Mouse (Mus musculus) lung, embryonic 15.5 days (tissue): ENCODE data around the gene Prkar2a. TPM values are rescaled to one million over a fixed set of nuclear protein-coding genes. Genes with fewer than 3 reads are reported as not detected.

Source experiments
- ATAC-seq: fragments of 200-750 bp; cut with Nextera tagmentation; 2 replicates; pipeline ENCODE4 v1.8.0; 2017; ENCODE audit warnings: moderate number of reproducible peaks, borderline replicate concordance; ENCODE audit not compliant: low FRiP score, low TSS enrichment; ENCODE audit errors: extremely low read depth
- H3K27ac ChIP-seq: fragments of 300-500 bp; sonication (generic); 2 replicates; pipeline ENCODE4 v1.5.1; 2015; ENCODE audit warnings: moderate library complexity, mild to moderate bottlenecking, inconsistent platforms
- H3K27me3 ChIP-seq: fragments of 300-500 bp; sonication (generic); 2 replicates; pipeline ENCODE4 v1.6.1; 2015; ENCODE audit warnings: inconsistent platforms
- H3K36me3 ChIP-seq: fragments of 300-500 bp; sonication (generic); 2 replicates; pipeline ENCODE4 v1.6.1; 2015; ENCODE audit warnings: inconsistent platforms
- H3K4me1 ChIP-seq: fragments of 300-500 bp; sonication (generic); 2 replicates; pipeline ENCODE4 v1.6.1; 2015; ENCODE audit warnings: inconsistent platforms
- H3K4me2 ChIP-seq: fragments of 300-500 bp; sonication (generic); 2 replicates; pipeline ENCODE4 v1.6.1; 2015; ENCODE audit warnings: inconsistent platforms, mild to moderate bottlenecking, moderate library complexity
- H3K4me3 ChIP-seq: fragments of 300-500 bp; sonication (generic); 2 replicates; pipeline ENCODE4 v1.5.1; 2015; ENCODE audit warnings: mild to moderate bottlenecking, inconsistent platforms
- H3K9ac ChIP-seq: fragments of 300-500 bp; sonication (generic); 2 replicates; pipeline ENCODE4 v1.6.1; 2015; ENCODE audit warnings: inconsistent platforms
- H3K9me3 ChIP-seq: fragments of 300-500 bp; sonication (generic); 2 replicates; pipeline ENCODE4 v1.6.1; 2016; ENCODE audit warnings: inconsistent platforms
- WGBS: fragments of 180-500 bp; shearing (Covaris S2); methylation state at CpG from one replicate; pipeline ENCODE4 v1.1.7; 2015; 5-methylcytosine and 5-hydroxymethylcytosine counted together
- polyA plus RNA-seq: library from polyadenylated mRNA; unstranded; fragments of >200 nt; fragmentation: Nextera tagmentation; extraction: Ambion mirVana; gene quantifications from 2 replicates; pipeline ENCODE4 v1.2.1, GENCODE M21; 2015

The Prkar2a gene
- polyA plus RNA-seq, 1 experiment from 2014 or later = 24.5 TPM

DNA sequence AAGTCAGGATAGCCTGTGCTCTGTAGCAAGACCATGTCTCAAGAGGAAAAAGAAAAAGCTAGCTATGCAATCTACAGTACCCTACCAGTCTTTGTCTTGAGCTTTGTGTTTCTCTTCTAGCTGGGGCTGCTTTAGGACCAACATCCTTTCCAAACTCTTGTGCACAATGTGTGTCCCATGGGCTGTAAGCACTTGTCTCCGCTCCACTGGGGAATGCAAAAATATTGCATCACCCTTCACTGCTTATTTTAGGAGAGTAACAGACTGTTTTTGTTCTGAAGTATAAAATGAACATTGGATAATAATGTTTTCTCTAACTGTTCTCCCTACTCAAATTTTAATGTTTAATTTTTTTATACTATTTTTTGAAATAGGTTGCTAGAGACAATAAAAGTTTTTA, 97.4 kb downstream of the Prkar2a start:
- Histone ChIP-seq H3K27me3 (no peaks in the 10 kb centered on the region), H3K9me3 (no peaks in the 10 kb centered on the region), H3K36me3 (no peaks in the 10 kb centered on the region; the same call in 1 of the 2 replicates), H3K9ac (no peak overlapping the region), H3K4me2 (peak overlapping the region; percentile 59; the same call in 1 of the 2 replicates), H3K27ac (no peak overlapping the region), H3K4me3 (no peak overlapping the region), H3K4me1 (peaks cover 65% of the 10 kb centered on the region)
- WGBS = 61% methylated on average over 1 of the region's 1 CpGs
- no peak for ATAC-seq

DNA sequence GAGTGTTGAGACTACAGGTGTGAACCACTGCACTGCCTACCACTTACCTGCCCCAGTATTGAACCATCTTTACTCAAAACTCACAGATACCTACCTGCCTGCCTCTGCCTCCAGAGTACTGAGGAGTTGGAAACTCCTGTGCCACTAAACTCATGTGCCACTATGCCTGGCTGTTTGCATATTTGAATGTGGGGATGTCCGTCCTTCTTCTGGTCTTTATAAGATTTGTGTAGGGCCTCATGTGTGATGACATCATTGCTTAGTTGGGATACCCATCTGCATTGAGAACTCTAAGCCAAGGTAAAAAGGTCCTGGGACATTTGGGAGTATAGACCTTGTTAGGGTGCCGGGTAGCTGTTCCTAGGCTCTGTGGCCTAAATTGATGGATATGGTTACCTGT, 98.0 kb downstream of the Prkar2a start:
- Histone ChIP-seq H3K27me3 (no peaks in the 10 kb centered on the region), H3K9me3 (no peaks in the 10 kb centered on the region), H3K4me1 (peaks cover 61% of the 10 kb centered on the region), H3K36me3 (no peaks in the 10 kb centered on the region; the same call in 1 of the 2 replicates), H3K4me2 (no peak overlapping the region; the same call in 1 of the 2 replicates), H3K27ac (no peak overlapping the region), H3K9ac (no peak overlapping the region), H3K4me3 (no peak overlapping the region)
- ATAC-seq = no peak
- 79% methylated on average over 2 of the region's 2 CpGs for WGBS

DNA sequence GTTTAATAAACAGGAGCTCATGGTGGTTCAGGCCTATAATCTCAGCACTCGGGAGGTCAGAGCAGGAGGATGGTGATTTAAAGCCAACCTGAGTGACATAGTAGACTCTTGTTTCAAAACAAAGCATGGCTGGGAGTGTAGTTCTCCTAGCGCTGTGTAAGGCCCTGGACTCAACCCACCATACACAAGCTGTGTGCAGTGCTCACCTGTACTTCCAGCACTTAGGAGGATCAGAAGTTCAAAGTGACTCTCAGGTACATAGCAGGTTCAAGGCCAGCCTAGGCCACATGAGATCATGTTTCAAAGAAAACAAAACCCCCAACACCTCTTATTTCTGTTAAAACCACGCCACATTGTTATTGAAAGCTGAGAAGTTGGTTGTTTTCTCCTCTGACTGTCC, 99.6 kb downstream of the Prkar2a start:
- no peak for ATAC-seq
- Histone ChIP-seq H3K36me3 (no peaks in the 10 kb centered on the region; the same call in 1 of the 2 replicates), H3K27me3 (no peaks in the 10 kb centered on the region), H3K9ac (no peak overlapping the region), H3K27ac (no peak overlapping the region), H3K4me3 (no peak overlapping the region), H3K9me3 (no peaks in the 10 kb centered on the region), H3K4me2 (no peak overlapping the region), H3K4me1 (peaks cover 57% of the 10 kb centered on the region)
- WGBS = 58% methylated on average over 3 of the region's 3 CpGs

DNA sequence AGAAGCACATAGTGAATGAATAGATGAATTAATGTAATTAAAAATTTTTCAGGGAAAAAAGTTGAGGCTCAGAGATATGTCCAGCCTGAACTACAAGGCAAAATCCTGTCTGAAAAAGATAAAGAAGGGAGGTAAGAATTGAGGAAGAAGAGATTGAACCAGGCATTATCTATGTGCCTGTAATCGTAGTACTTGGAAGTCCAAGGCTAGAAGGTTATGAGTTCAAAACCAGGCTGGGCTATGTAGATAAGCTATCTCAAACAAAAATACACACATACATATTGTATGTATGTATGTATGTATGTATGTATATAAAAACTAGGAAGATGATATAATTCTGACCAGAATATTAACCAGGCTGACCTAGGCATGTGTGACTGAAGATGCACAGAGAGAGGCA, 103.2 kb downstream of the Prkar2a start:
- WGBS = 68% methylated on average over 1 of the region's 1 CpGs

DNA sequence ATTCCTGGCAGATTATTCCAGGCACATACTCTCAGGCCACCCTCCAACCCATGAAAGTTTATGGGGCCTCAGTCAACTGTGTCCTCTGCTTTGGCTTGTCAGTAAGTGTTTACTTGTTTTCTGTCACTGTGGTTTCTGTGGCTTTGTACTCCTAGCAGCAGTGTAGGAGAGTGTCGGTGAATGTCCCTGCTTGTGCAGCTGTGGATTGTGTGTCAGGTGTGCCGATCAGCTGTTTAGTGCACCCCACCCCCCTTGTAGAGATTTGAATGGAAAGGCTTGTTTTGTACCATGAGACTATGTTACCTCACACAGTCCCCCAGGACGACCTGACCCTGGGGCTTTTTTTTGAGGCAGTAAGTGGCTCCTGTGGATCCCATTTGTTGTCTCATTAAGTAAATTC, 103.6 kb downstream of the Prkar2a start:
- H3K27me3 ChIP-seq = no peaks in the 10 kb centered on the region
- no peaks in the 10 kb centered on the region for H3K9me3 ChIP-seq
- no peak for ATAC-seq
- H3K9ac ChIP-seq = no peak overlapping the region
- no peak overlapping the region for H3K4me2 ChIP-seq
- 47% methylated on average over 3 of the region's 3 CpGs for WGBS
- peaks cover 53% of the 10 kb centered on the region for H3K4me1 ChIP-seq
- peaks cover 19% of the 10 kb centered on the region for H3K36me3 ChIP-seq
- no peak overlapping the region for H3K27ac ChIP-seq
- H3K4me3 ChIP-seq = no peak overlapping the region

More for the DNA sequence above, 103.2 kb downstream of the Prkar2a start:
- H3K9me3 ChIP-seq = no peaks in the 10 kb centered on the region
- no peak for ATAC-seq
- peaks cover 57% of the 10 kb centered on the region for H3K4me1 ChIP-seq
- H3K4me2 ChIP-seq = no peak overlapping the region
- no peaks in the 10 kb centered on the region for H3K27me3 ChIP-seq
- peaks cover 15% of the 10 kb centered on the region for H3K36me3 ChIP-seq
- H3K9ac ChIP-seq = no peak overlapping the region
- no peak overlapping the region for H3K27ac ChIP-seq
- H3K4me3 ChIP-seq = no peak overlapping the region

DNA sequence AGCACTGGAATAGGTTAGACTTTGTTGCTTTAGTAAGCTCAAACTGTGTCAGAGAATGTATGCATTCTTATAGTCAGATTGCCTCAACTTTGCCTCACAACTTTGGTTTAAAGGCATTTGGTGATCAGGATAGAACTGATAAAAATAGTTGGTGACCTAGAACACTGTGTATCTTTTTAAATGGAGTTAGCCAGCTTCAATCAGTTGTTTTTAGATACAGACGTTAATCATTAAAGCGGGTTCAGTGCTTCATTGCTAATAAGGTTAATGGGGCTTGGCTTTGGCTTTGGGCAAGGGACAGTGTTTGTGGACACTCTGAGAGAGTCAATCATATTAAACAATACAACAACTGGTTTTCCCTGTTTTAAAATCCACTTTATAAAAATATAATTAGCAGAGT, 106.2 kb downstream of the Prkar2a start:
- Histone ChIP-seq H3K4me2 (no peak overlapping the region), H3K36me3 (peaks cover 42% of the 10 kb centered on the region), H3K27ac (no peak overlapping the region), H3K9me3 (no peaks in the 10 kb centered on the region), H3K27me3 (no peaks in the 10 kb centered on the region), H3K9ac (no peak overlapping the region), H3K4me1 (peaks cover 34% of the 10 kb centered on the region), H3K4me3 (no peak overlapping the region)
- ATAC-seq = no peak
- 73% methylated on average over 2 of the region's 2 CpGs for WGBS

DNA sequence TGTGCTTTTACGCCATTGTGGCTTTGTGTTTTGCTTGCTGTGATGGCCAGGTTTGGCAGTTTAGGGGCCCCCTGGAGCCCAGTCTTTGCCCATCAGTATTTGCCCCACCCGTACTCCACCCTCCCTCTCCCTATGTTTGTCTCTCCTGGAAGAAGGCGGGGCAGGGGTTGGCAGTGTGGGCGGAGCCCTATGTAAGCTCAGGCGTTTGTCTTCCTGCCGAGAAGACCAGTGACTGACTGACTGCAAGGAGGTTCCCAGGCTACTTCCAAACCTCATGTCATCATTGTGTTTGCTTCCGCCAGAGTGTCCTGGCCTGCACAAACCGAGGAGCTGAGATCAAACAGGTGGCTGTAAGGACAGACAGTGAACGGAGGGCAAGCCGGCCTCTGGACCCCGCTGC, 106.6 kb downstream of the Prkar2a start:
- peak; percentile 80; the same call in 1 of the 2 replicates for ATAC-seq
- Histone ChIP-seq H3K4me2 (peak overlapping the region; percentile 12; the same call in 1 of the 2 replicates), H3K9ac (no peak overlapping the region), H3K36me3 (peaks cover 45% of the 10 kb centered on the region), H3K27me3 (no peaks in the 10 kb centered on the region), H3K9me3 (no peaks in the 10 kb centered on the region), H3K4me3 (no peak overlapping the region), H3K4me1 (peaks cover 30% of the 10 kb centered on the region), H3K27ac (no peak overlapping the region)
- 30% methylated on average over 11 of the region's 11 CpGs for WGBS

DNA sequence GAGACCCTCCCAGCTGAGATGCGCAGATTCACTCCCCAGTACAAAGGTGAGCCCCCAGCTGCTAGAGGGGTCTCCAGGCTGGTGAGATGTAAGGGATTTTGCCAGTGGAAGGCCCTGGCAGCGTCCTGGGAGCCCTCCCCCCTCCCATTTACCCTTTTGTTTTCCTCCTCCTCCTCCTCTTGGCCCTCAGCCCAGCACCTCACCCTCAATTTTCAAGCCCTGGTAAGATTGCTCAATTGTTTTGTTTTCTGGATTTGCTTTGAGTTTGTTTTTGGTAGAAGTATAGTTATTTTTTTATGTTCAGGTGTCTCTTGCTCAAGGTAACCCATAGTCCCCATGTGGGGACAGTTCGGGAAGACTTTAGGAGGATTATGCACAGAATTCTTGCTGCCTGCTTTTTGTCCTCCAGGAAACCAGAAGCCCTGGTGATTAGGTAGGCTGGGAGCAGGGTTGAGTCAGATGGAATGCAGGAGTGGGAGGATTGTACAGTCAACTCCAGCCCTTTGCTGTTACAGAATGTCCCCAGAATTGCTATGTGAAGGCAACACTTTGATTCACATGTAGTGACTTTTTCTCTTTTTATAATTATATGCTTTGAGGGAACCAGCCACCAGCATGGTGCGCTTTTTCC, 107.4 kb downstream of the Prkar2a start:
- H3K4me1 ChIP-seq = peaks cover 27% of the 10 kb centered on the region
- ATAC-seq = peak; percentile 20; the same call in 1 of the 2 replicates
- H3K4me3 ChIP-seq = no peak overlapping the region
- no peak overlapping the region for H3K9ac ChIP-seq
- 75% methylated on average over 4 of the region's 4 CpGs for WGBS
- H3K36me3 ChIP-seq = peaks cover 52% of the 10 kb centered on the region
- H3K4me2 ChIP-seq = no peak overlapping the region
- no peaks in the 10 kb centered on the region for H3K27me3 ChIP-seq
- H3K9me3 ChIP-seq = no peaks in the 10 kb centered on the region
- no peak overlapping the region for H3K27ac ChIP-seq

DNA sequence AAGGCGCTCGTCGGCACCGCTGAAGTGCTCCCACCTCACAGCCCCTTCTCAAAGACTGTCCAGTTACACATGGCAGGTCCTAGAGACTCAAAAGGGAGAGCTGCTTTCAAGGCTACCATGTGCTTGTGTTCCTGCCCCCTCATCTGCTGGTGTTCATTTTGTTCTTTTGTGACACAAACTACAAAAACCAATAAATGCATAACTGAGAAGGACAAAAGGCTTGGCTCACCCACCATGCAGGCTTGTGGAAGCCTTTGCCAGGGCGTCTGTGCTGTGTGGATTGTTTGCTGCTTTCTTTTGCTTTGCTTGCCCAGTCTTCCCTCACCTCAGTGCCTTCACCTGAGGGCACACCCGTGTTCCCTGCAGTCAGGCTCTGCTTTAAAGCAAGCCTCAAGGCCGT, 108.4 kb downstream of the Prkar2a start:
- ATAC-seq = no peak
- no peaks in the 10 kb centered on the region for H3K27me3 ChIP-seq
- 84% methylated on average over 7 of the region's 7 CpGs for WGBS
- no peak overlapping the region for H3K27ac ChIP-seq
- no peak overlapping the region for H3K4me2 ChIP-seq
- H3K9ac ChIP-seq = no peak overlapping the region
- no peak overlapping the region for H3K4me3 ChIP-seq
- H3K36me3 ChIP-seq = peaks cover 62% of the 10 kb centered on the region
- peaks cover 25% of the 10 kb centered on the region for H3K4me1 ChIP-seq
- no peaks in the 10 kb centered on the region for H3K9me3 ChIP-seq

DNA sequence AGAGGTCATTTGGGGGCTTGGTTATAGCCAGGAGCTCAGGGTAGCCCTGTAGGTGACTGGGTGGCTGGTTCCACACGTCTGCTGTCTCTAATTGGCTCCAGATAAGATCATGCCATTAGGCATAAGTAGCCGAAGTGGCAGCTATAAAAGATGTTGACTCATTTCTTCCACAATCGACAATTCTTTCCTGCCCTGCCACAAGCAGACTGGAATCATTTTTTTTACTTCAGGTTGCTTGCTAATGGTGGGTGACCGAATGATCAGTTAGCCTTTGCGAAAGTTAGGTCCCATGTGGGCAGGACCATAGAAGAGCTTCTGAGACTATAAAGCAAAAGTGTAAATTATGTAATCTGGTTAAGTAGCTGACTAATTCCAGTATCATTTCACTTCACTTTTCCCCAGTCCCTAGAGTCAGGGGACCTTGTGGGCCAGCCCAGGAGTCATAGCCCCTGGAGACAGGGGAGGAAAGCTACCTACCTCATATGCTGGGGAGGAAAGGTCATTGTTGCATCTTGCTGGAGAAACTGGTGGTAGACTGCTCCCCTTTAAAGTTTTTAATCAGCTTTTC, 109.5 kb downstream of the Prkar2a start:
- Histone ChIP-seq H3K9ac (no peak overlapping the region), H3K36me3 (peaks cover 69% of the 10 kb centered on the region)
- WGBS = 87% methylated on average over 5 of the region's 5 CpGs

DNA sequence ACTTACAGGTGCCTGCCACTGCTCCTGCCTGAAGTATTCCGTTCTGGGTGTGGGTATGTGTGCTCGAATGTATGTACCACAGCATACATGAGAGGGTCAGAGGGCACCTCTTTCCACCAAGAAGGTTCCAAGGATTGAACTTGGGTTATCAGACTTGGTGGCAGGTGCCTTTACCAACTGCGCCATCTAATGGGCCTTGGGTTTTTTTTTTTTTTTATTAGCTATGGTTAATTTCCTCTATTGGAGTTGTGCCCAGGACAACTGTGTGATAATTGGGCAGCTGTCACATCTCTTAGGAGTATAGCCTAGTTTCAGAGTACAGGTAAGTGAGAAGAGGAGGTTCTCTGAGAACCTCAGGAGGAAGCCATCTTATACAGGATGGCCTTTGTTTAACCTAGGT, 110.5 kb downstream of the Prkar2a start:
- Histone ChIP-seq H3K9ac (no peak overlapping the region), H3K4me2 (no peak overlapping the region), H3K4me3 (no peak overlapping the region), H3K4me1 (peaks cover 18% of the 10 kb centered on the region), H3K27me3 (no peaks in the 10 kb centered on the region), H3K9me3 (no peaks in the 10 kb centered on the region), H3K36me3 (peaks cover 79% of the 10 kb centered on the region), H3K27ac (no peak overlapping the region)
- 68% methylated on average over 3 of the region's 3 CpGs for WGBS
- 0 out of 2 replicates have a peak, but pooled peaks have one; percentile 25 for ATAC-seq

More for the DNA sequence above, 109.5 kb downstream of the Prkar2a start:
- Histone ChIP-seq H3K4me2 (no peak overlapping the region), H3K27ac (no peak overlapping the region), H3K4me1 (peaks cover 20% of the 10 kb centered on the region), H3K9me3 (no peaks in the 10 kb centered on the region), H3K4me3 (no peak overlapping the region), H3K27me3 (no peaks in the 10 kb centered on the region)
- ATAC-seq = no peak
